Mouse (Mus musculus): ENCODE measurements around the gene Cgrrf1. TPM values are rescaled to one million over a fixed set of nuclear protein-coding genes. Genes with fewer than 3 reads are reported as not detected.

Gene Cgrrf1
- polyA plus RNA-seq (2012; ENCODE audit: insufficient read depth, low replicate concordance), result 8.3 and 14.0 TPM in 2 replicates

DNA sequence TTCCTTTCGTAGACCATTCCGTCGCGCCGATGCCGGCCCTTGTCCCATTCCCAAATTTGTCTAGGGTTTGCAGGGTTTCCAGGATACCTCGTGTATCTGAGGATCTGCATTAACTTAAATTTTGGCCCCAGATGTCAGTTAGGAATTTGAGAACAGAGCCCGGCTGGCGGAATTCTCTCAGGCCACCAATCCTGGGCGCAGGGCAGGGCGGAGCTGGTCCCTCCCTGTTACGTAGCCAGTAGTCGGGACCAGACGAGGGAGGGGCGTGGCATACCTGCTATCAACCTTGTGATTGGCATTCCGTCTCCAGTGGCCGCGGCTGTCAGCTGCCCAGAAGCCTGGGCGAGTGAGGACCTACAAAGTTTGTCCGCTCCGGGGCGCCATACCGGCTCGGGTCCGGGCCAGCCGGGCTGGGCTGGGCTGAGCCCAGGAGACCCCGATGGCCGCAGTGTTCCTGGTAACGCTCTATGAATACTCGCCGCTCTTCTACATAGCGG is at the start of gene Cgrrf1:
Gene Cgrrf1, plus strand, starts transcription at position 289 of the 497 bp plus-strand sequence.
- no peaks in the 10 kb centered on the region for H3K9me3 ChIP-seq
- H3K4me1 ChIP-seq, result peaks cover 23% of the 10 kb centered on the region
- peak within 1 kb of the TSS; percentile 98 for H3K4me3 ChIP-seq (replicated peaks)
- TF ChIP-seq FLI1 (IDR thresholded peaks at IDR 0.05; ENCODE audit: low read length) (no peak), GATA1 (IDR thresholded peaks at IDR 0.05; ENCODE audit: borderline replicate concordance, low read length) (no peak)
- H3K36me3 ChIP-seq (replicated peaks; ENCODE audit: low read length), result peaks cover 8% of the 10 kb centered on the region
- no peaks in the 10 kb centered on the region for H3K27me3 ChIP-seq (replicated peaks)

GRCm38 (mm10) chr14:46782187-46782828 is 49.6 kb upstream of the Cgrrf1 start:
- Histone ChIP-seq H3K27me3 (replicated peaks) (no peaks in the 10 kb centered on the region), H3K4me3 (replicated peaks) (no peak overlapping the region)

DNA sequence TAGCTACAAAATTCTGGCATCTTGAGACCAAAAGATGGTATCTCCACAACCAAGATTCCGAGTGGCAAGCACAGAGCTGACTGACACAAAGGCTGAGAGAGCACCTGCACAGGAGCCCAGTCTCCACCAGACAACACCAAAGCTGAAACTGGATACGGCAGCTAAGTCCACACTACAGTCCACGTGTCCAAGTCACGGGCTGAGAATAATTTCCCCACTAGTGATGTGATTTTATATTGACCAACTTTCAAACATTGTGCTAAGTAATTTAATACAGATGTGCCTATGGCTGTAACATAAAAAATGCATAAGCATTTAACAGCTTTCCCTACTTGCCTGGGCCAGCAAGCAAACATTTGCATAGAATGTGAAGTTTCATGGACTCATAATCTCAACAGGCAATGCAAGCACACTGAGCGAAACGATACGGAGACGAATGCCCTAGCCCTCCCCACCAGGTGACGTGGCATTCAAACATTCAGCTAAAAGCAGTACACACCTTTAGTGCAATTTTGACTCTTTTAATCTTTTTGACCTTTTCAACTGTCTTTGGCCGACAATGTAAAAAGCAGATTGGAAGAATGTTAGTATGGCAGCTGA is 48.5 kb upstream of the Cgrrf1 start:
- Histone ChIP-seq H3K36me3 (replicated peaks; ENCODE audit: low read length) (peaks cover 66% of the 10 kb centered on the region), H3K27me3 (replicated peaks) (no peaks in the 10 kb centered on the region), H3K9me3 (peaks cover 14% of the 10 kb centered on the region), H3K4me3 (replicated peaks) (no peak overlapping the region), H3K4me1 (peaks cover 25% of the 10 kb centered on the region)
- TF ChIP-seq FLI1 (IDR thresholded peaks at IDR 0.05; ENCODE audit: low read length) (no peak), GATA1 (IDR thresholded peaks at IDR 0.05; ENCODE audit: borderline replicate concordance, low read length) (no peak)

More at GRCm38 (mm10) chr14:46782187-46782828, 49.6 kb upstream of the Cgrrf1 start:
- Histone ChIP-seq H3K4me1 (peaks cover 25% of the 10 kb centered on the region), H3K9me3 (peaks cover 14% of the 10 kb centered on the region), H3K36me3 (replicated peaks; ENCODE audit: low read length) (peaks cover 77% of the 10 kb centered on the region)
- TF ChIP-seq FLI1 (IDR thresholded peaks at IDR 0.05; ENCODE audit: low read length) (no peak), GATA1 (IDR thresholded peaks at IDR 0.05; ENCODE audit: borderline replicate concordance, low read length) (no peak)

- H3K4me3 ChIP-seq (replicated peaks), result no peak overlapping the region
- TF ChIP-seq GATA1 (IDR thresholded peaks at IDR 0.05; ENCODE audit: borderline replicate concordance, low read length) (no peak), FLI1 (IDR thresholded peaks at IDR 0.05; ENCODE audit: low read length) (no peak)
- peaks cover 48% of the 10 kb centered on the region for H3K36me3 ChIP-seq (replicated peaks; ENCODE audit: low read length)
- no peaks in the 10 kb centered on the region for H3K27me3 ChIP-seq (replicated peaks)
- peaks cover 41% of the 10 kb centered on the region for H3K4me1 ChIP-seq
- H3K9me3 ChIP-seq, result 0 out of 2 replicates have a peak, but pooled peaks cover 3% of the 10 kb centered on the region
These were observed 46.7 kb upstream of the Cgrrf1 start for GRCm38 (mm10) chr14:46785247-46785646.

GRCm38 (mm10) chr14:46787454-46787786 is 44.5 kb upstream of the Cgrrf1 start:
- peak overlapping the region; percentile 96 for H3K4me3 ChIP-seq (replicated peaks)
- TF ChIP-seq GATA1 (IDR thresholded peaks at IDR 0.05; ENCODE audit: borderline replicate concordance, low read length) (no peak), FLI1 (IDR thresholded peaks at IDR 0.05; ENCODE audit: low read length) (no peak)
- H3K27me3 ChIP-seq (replicated peaks), result no peaks in the 10 kb centered on the region
- no peaks in the 10 kb centered on the region for H3K9me3 ChIP-seq
- peaks cover 26% of the 10 kb centered on the region for H3K36me3 ChIP-seq (replicated peaks; ENCODE audit: low read length)
- H3K4me1 ChIP-seq, result peaks cover 45% of the 10 kb centered on the region

DNA sequence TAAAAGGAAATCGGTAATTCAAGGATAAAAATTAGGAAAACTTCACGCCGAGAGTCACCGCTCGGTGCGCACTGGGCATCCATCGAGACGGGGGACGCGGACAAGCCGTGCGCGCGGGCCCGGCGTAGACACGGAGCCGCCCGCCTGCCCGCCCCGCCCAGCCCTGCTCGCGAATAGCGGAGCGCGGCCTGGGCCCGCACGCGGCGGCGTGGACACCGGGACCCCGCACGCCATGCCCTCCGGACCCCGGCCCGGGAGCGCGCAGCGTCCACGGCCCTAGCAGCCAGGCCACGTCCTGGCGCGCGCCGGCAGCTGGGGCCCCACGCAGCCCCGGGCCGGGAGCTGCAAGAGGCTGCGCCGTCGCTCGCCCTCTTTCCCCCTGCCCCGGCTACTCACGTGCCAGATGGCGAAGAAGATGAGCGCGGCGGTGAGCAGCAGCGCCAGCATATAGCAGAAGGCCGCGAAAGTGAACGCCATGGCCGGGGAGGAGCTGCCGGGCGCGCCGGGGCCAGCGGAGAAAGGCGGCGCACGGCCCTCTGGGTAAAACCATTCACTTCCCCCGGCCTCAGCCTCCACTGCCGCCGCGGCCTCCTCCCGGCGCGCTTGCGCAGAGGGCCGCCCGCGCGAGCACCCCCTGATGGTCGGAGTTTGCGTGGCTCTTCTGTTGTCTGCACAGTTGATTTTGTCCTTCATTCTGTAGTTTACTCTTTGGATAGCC is 44.0 kb upstream of the Cgrrf1 start, which contains the start of gene Cnih1:
Gene Cnih1, minus strand, starts transcription at position 625 of the 718 bp plus-strand sequence.
- H3K4me1 ChIP-seq, result peaks cover 45% of the 10 kb centered on the region
- no peaks in the 10 kb centered on the region for H3K27me3 ChIP-seq (replicated peaks)
- H3K36me3 ChIP-seq (replicated peaks; ENCODE audit: low read length), result peaks cover 21% of the 10 kb centered on the region
- H3K4me3 ChIP-seq (replicated peaks), result peak within 1 kb of the TSS; percentile 96
- H3K9me3 ChIP-seq, result peaks cover 5% of the 10 kb centered on the region
- TF ChIP-seq FLI1 (IDR thresholded peaks at IDR 0.05; ENCODE audit: low read length) (no peak), GATA1 (IDR thresholded peaks at IDR 0.05; ENCODE audit: borderline replicate concordance, low read length) (no peak)

GRCm38 (mm10) chr14:46788505-46788901 is 43.4 kb upstream of the Cgrrf1 start:
- TF ChIP-seq FLI1 (IDR thresholded peaks at IDR 0.05; ENCODE audit: low read length), result no peak
- TF ChIP-seq GATA1 (IDR thresholded peaks at IDR 0.05; ENCODE audit: borderline replicate concordance, low read length), result no peak
- Histone ChIP-seq H3K4me1 (peaks cover 45% of the 10 kb centered on the region), H3K36me3 (replicated peaks; ENCODE audit: low read length) (peaks cover 20% of the 10 kb centered on the region), H3K27me3 (replicated peaks) (no peaks in the 10 kb centered on the region), H3K4me3 (replicated peaks) (peak overlapping the region; percentile 96), H3K9me3 (peaks cover 10% of the 10 kb centered on the region)

DNA sequence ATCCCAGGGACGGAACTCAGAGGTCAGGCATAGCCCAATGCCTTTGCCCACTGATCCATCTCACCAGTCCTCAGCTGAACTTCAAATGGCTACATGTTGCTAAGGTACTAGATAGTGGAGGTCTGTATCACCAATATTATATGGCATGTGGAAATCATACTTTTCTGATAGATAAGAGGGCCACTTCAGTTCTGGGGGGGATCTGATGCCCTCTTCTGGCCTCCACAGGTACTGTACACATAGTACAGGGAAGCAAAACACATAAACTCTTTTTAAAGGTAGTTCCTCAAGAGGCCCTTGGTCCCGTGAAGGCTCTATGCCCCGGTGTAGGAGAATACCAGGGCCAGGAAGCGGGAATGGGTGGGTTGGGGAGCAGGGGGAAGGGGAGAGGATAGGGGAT is 41.6 kb upstream of the Cgrrf1 start:
- TF ChIP-seq FLI1 (IDR thresholded peaks at IDR 0.05; ENCODE audit: low read length), result no peak
- TF ChIP-seq GATA1 (IDR thresholded peaks at IDR 0.05; ENCODE audit: borderline replicate concordance, low read length), result no peak
- H3K36me3 ChIP-seq (replicated peaks; ENCODE audit: low read length), result peaks cover 14% of the 10 kb centered on the region
- H3K4me3 ChIP-seq (replicated peaks), result no peak overlapping the region
- no peaks in the 10 kb centered on the region for H3K27me3 ChIP-seq (replicated peaks)
- H3K4me1 ChIP-seq, result peaks cover 36% of the 10 kb centered on the region
- peaks cover 16% of the 10 kb centered on the region for H3K9me3 ChIP-seq

DNA sequence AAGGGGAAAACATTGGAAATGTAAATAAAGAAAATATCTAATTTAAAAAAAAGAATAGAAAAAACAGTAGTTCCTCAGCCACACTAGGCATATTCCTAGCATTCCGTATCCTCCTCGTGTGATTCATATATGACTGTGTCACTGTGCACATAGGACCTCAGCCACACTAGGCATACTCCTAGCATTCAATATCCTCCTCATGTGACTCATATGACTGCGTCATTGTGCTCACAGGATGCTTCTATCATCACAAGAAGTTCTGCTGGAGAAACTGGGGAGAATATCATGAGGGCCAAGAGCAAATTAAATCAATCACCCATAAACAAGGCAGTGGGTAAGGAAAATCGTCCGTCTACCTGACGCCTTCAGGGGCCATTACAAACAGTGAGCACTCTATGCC is 41.2 kb upstream of the Cgrrf1 start:
- Histone ChIP-seq H3K4me1 (peaks cover 36% of the 10 kb centered on the region), H3K27me3 (replicated peaks) (no peaks in the 10 kb centered on the region), H3K4me3 (replicated peaks) (no peak overlapping the region), H3K36me3 (replicated peaks; ENCODE audit: low read length) (peaks cover 14% of the 10 kb centered on the region), H3K9me3 (peaks cover 16% of the 10 kb centered on the region)
- no peak for TF ChIP-seq FLI1 (IDR thresholded peaks at IDR 0.05; ENCODE audit: low read length)
- TF ChIP-seq GATA1 (IDR thresholded peaks at IDR 0.05; ENCODE audit: borderline replicate concordance, low read length), result no peak

Measured in megakaryocyte, embryonic 14.5 days (primary cell).